Mouse (Mus musculus): ENCODE measurements around the gene Cgnl1. TPM values are rescaled to one million over a fixed set of nuclear protein-coding genes. Genes with fewer than 3 reads are reported as not detected.

Cgnl1 gene
- total RNA-seq, 2 experiments from 2014 or later: 0.02 to 0.29 TPM

DNA sequence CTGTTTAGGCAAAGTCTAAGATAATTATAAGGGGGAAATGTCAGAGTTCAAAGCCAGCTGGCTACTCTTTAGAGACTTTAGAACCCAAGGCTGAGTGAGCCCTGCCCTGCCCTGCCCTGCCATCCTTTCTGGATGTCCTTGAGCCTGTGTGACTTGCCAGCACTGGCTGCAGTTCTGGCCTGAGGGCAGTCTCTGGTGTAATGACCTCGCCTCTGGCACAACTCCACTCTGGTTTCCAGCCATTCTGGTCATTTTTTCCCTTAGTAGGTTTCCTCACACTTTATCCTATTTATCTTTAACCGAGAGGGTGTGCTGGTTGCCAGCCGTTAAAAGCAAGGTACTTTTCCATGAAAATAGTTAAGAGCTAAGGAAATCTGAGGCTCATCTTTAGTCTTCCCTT lies 45.3 kb downstream of the Cgnl1 start:
- ATAC-seq (replicated peaks; ENCODE audit: poor library complexity): no peak

GRCm38 (mm10) chr9:71722366-71722765 lies 49.0 kb downstream of the Cgnl1 start:
- ATAC-seq (replicated peaks; ENCODE audit: poor library complexity): no peak

GRCm38 (mm10) chr9:71716995-71717394 lies 54.4 kb downstream of the Cgnl1 start:
- no peak for ATAC-seq (replicated peaks; ENCODE audit: poor library complexity)

DNA sequence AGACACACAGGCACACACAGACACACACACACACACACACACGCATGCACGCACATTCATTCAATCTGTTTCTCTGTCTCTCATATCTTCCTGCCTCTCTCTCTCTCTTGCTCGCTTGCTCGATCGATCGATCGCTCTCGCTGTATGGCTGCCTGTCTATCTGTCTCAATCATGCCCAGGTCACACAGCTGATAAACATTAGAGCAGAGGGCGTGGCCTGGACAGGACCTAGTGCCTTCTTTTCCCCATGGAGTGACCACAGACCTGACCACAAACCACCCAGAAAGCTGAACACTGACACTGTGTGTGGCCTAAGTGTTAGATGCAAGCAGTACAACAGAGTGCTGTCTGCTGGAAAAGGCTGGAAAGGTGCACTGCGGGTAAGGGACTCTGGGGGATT lies 60.6 kb downstream of the Cgnl1 start:
- ATAC-seq (replicated peaks; ENCODE audit: poor library complexity): no peak

DNA sequence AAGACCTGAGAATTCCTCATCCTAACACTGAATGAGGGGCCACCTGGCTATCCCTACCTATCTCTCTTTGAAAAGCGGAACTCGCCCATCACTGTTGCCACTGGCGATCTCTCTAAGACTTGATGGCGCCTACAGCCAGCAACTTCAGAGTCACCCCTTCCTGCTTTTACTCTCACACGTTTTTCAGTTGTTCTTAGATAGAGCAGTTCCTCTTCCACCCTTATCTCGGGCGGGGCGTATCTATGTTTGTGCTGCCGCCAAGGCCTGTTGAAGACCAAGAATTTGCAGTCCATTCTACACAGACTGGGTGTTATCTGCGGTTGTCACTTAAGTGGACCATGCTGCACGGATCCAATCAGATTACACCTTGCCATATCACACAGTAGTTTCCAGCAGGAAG lies 62.2 kb downstream of the Cgnl1 start:
- peak; percentile 83 for ATAC-seq (replicated peaks; ENCODE audit: poor library complexity)

DNA sequence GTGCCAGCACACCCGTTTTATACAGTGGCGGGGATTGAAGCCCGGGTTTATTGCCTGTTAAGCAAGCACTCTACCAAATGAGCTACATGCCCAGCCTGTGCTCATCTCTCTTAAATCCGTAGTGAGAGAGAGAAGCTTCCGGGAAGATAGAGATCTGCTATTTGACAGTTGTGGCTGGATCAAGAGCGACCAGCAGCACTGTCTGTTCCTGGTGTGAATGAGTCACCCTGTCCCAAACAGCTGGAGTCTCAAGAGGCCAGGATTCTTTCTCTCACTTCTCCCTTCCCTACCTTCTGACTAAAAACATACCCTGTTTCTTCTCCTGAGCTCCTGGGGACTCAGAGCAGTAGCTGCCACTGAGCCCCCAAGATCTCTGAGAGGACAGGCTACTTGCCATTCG lies 63.4 kb downstream of the Cgnl1 start:
- no peak for ATAC-seq (replicated peaks; ENCODE audit: poor library complexity)

DNA sequence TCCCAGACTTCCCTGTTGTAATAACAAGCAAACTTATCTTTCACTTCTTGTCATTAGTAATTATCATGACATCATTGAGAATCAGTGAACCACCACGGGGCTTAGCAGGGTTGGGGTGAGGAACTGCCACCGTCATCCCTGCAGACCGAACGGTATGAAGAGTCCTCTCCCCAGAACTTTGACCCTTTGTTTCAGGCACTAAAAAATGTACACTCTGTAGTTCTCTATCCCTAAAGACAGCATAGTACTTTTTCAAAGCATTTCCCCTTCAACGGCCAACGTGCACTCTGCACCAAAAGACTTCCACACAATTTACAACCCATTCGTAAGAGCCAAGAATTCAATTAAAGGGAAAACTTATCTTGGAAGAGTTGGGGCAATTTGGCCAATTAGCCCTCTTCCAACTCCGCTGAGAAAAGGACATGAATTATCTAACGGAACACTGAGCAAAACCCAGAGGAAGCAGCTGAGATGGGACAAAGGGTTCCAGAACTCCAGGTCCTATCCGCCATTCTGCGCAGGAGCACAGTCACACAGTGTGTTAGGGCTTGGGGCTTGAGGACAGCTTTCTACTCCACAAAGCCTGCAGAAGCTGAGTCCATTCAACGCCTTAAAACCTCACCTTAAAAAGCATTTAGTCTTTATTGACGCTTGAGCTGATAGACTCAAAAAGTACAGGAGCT lies 66.9 kb downstream of the Cgnl1 start:
- no peak for ATAC-seq (replicated peaks; ENCODE audit: poor library complexity)

- no peak for ATAC-seq (replicated peaks; ENCODE audit: poor library complexity)
These were observed 72.3 kb downstream of the Cgnl1 start for GRCm38 (mm10) chr9:71699087-71699486.

DNA sequence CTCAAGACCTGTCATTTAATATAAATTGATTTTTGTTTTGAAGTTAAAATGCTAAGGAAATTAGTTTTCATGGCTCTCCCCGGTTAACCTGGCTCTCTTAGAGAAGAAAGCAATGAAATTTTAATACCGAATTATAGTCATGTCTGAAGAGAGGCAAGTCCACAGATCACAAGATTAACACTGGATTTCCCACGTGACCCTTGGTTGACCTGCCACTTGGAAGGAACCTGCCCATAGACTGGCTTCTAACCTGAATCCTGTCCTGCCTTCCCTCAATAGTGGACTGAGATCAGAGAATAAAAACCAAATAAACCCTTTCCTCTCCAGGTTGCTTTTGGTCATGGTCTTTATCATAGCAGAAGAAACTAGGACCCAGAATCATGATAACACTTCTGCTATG lies 73.3 kb downstream of the Cgnl1 start:
- ATAC-seq (replicated peaks; ENCODE audit: poor library complexity): no peak

DNA sequence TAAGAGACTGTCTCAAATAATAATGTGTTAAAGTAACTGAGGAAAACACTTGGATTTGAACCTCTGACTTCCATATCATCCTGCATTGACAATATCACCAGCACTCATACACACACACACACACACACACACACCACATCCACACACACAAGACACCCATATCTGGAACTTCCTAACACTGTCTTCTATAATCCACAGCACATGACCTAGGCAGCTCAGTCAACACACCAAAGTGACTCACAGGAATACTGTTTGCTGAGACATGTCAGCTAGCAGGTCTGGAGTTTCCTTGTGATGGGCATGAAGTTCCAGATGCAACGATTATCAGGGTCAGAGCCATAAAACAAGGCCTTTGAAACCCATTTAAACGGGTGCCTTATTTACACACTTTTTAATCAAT lies 74.2 kb downstream of the Cgnl1 start:
- no peak for ATAC-seq (replicated peaks; ENCODE audit: poor library complexity)

- no peak for ATAC-seq (replicated peaks; ENCODE audit: poor library complexity)
These were observed 74.6 kb downstream of the Cgnl1 start for GRCm38 (mm10) chr9:71696762-71697161.

DNA sequence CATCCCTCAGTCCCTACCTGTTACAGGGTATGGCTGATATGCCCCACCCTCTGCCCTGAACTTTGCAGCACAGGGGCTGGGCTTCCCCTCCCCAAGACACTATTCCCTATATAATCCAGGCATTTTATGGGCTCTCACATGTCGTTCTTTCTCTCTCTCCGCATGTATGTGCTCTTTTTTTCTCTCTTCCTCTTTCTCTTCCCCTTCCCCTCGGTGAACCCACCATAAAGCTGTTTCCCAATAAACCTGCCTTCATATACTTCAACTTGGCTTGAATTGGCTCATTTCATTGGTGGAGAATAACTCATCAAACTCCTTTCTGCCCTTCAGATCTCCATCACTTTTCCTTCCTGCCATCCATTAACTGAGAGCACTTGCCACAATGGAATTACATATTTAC lies 76.3 kb downstream of the Cgnl1 start:
- ATAC-seq (replicated peaks; ENCODE audit: poor library complexity): 0 out of 2 replicates have a peak, but pooled peaks have one; percentile 26

DNA sequence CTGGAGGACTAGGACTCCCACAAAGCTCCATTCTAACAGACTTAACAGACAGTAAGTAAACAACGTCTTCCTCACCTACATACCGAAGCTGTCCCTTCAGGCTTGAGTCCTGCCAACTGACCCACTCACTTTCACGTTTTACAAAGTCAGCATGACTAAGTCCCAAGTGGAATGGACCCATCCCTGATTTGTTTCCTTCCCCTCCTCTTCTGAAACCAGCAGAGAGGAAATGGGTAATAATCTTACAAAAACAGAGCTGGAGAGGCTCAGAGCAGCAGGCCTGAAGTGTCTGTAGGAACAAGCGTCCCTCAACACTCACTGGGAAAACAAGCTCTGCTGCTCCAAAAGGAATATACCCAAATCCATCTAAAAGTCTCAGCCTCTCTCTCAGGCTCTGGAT lies 77.2 kb downstream of the Cgnl1 start:
- ATAC-seq (replicated peaks; ENCODE audit: poor library complexity): no peak

GRCm38 (mm10) chr9:71693771-71694170 lies 77.6 kb downstream of the Cgnl1 start:
- no peak for ATAC-seq (replicated peaks; ENCODE audit: poor library complexity)

- ATAC-seq (replicated peaks; ENCODE audit: poor library complexity): no peak
These were observed 79.2 kb downstream of the Cgnl1 start for GRCm38 (mm10) chr9:71692165-71692564.

DNA sequence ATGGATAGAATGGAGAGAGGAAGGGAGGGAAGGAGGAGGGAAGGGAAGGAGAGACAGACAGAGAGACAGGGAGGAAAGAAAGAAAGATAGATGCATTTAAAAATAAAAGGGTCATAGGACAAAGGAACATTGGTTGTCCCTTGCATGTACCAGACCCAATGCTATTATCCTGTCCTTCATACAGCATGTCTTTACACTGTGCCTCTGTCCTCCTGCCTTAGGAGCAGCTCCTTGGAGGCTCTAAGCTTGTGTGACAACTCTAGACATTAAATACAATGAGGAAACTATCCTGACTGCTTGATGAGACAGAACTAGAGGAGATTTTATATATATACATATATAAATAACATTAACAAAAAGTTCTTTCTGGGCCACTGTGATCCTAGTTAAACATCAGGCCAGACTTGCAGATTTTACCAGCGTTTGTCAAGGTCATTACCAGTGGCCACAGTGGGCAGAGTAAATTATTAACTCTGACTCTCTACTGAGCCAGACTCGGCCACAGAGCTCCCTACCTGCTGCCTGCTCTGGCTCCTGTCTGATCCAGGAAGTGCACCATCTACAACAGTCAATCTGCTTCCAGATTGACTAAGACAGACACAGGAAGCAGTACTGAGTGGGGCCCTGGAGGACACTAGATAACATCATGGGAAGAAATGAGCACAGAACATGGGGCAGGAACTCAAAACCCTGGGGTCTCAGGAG lies 81.9 kb downstream of the Cgnl1 start:
- ATAC-seq (replicated peaks; ENCODE audit: poor library complexity): no peak

DNA sequence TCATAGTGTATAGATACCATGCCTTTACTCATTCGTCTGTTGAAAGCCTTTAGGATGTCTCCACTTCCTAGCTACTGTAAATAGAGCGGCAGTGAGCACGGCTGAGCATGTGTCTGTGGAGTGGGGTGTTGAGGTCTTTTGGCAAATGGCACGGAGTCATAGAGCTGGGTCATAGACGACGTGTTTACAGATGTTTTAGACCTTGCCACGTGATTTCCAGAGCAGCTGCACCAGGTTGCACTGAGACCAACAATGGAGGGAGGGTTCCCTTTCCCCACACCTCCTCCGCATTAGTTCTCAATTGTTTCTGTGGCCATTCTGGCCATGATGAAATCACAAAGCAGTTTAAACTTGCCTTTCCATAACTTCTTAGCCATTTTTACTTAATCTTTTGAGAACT lies 84.9 kb downstream of the Cgnl1 start:
- ATAC-seq (replicated peaks; ENCODE audit: poor library complexity): no peak

GRCm38 (mm10) chr9:71684772-71685171 lies 86.6 kb downstream of the Cgnl1 start:
- ATAC-seq (replicated peaks; ENCODE audit: poor library complexity): no peak

DNA sequence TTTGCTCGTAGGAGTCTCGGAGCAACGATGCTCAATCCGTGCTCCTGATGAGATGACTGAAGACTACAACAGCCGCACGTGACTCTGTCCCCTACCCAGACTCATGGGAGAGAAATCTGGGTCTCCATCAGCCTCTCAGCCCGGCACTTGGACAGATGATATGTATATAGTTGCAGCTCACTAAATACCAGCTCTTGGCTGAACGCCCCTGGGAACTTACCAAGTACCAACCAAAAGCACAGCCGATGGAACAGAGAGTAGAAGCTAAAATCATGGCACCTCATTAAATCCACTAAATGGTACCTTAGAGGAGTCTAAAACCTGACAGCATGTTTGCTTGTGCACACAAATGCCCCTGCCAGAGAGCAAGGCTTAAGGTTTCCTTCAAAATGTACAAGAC lies 91.0 kb downstream of the Cgnl1 start:
- no peak for ATAC-seq (replicated peaks; ENCODE audit: poor library complexity)

DNA sequence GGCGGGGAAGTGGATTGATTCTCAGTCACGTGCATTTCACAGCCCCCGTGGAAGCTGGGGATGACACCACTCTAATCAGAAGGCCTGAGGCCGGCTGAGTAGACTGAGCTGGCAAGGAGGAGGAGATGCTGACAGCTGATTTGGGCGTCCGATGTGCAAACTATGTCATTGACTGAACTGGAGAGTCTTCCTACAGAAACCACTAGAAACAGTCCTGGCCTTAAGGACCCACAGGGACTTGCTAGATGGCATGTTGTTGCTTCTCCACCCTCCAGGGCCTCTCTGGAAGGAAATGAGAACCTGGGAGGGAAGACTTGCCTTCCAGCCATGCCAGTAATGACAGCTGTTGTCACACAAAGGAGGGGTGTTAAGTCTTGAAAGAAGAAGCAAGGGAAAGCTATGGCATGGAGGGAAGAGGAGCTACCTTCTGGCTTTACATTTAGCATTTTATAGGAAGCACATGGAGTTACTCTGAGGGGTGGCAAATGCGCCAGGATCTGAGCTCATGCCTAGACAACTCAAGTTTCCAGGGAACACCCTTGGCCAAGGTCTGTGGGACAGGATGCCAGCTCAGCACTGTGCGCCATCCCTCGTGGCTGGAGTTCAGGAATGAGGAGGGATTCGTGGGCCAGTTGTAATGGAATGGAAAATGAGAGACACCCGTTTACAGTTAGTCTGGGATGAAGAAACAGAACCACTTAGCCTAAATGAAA lies 92.1 kb downstream of the Cgnl1 start:
- no peak for ATAC-seq (replicated peaks; ENCODE audit: poor library complexity)

GRCm38 (mm10) chr9:71676988-71677688 lies 94.3 kb downstream of the Cgnl1 start:
- 0 out of 2 replicates have a peak, but pooled peaks have one; percentile 29 for ATAC-seq (replicated peaks; ENCODE audit: poor library complexity)

Data from megakaryocyte progenitor cell, adult 5-6 weeks (primary cell).